Mouse (Mus musculus) mouse trophoblast stem cell (cell line): Measurements from ENCODE around the gene Ccdc151.

Experiments used
- in situ Hi-C, 2 experiments: fragments of 300-500 bp; cut with MseI, MboI; formaldehyde crosslinking; loops; 2 replicates in 1 of 2; 3 replicates in 1 of 2; pipeline ENCODE4 v1.15.1; 2025

The Ccdc151 gene

GRCm38 (mm10) chr9:21996178-21996867 is 6.1 kb downstream of the Ccdc151 start:
- in situ Hi-C loops, result no loop called here

- in situ Hi-C loops, result no loop called here
Observed at GRCm38 (mm10) chr9:21992227-21992626, 10.2 kb downstream of the Ccdc151 start.

- in situ Hi-C loops, result no loop called here
Observed at GRCm38 (mm10) chr9:21989230-21990110, 13.0 kb downstream of the Ccdc151 start, which contains the start of gene Rgl3. TSS of gene Rgl3 (minus strand) at chr9:21989446.

- in situ Hi-C loops, result no loop called here
Observed at GRCm38 (mm10) chr9:21988421-21989101, 13.9 kb downstream of the Ccdc151 start.

- in situ Hi-C loops, result no loop called here
Observed at GRCm38 (mm10) chr9:21987592-21988342, 14.7 kb downstream of the Ccdc151 start.

GRCm38 (mm10) chr9:21983911-21984310 is 18.5 kb downstream of the Ccdc151 start:
- in situ Hi-C loops, result no loop called here

- in situ Hi-C loops, result loop anchor here in 1 of 2 experiments (5.0 kb wide), 1 partner anchor 79 kb away; no protein-coding TSS in a partner anchor
Observed at GRCm38 (mm10) chr9:21978398-21979128, 23.9 kb downstream of the Ccdc151 start.

GRCm38 (mm10) chr9:21977972-21978371 is 24.5 kb downstream of the Ccdc151 start:
- in situ Hi-C loops, result loop anchor here in 1 of 2 experiments (5.0 kb wide), 1 partner anchor 79 kb away; no protein-coding TSS in a partner anchor

- in situ Hi-C loops, result loop anchor here in 1 of 2 experiments (5.0 kb wide), 1 partner anchor 80 kb away; no protein-coding TSS in a partner anchor
Observed at GRCm38 (mm10) chr9:21977331-21977730, 25.1 kb downstream of the Ccdc151 start.

- in situ Hi-C loops, result loop anchor here in 1 of 2 experiments (5.0 kb wide), 1 partner anchor 81 kb away; no protein-coding TSS in a partner anchor
Observed at GRCm38 (mm10) chr9:21976626-21977175, 25.7 kb downstream of the Ccdc151 start.

GRCm38 (mm10) chr9:21969304-21969703 is 33.1 kb downstream of the Ccdc151 start:
- in situ Hi-C loops, result no loop called here

GRCm38 (mm10) chr9:21968883-21969282 is 33.6 kb downstream of the Ccdc151 start:
- in situ Hi-C loops, result no loop called here

- in situ Hi-C loops, result no loop called here
Observed at GRCm38 (mm10) chr9:21963417-21963816, 39.0 kb downstream of the Ccdc151 start, which contains the start of gene Epor. TSS of gene Epor (minus strand) at chr9:21963506.

GRCm38 (mm10) chr9:21962416-21963059 is 39.9 kb downstream of the Ccdc151 start:
- in situ Hi-C loops, result no loop called here

GRCm38 (mm10) chr9:21962010-21962409 is 40.4 kb downstream of the Ccdc151 start:
- in situ Hi-C loops, result no loop called here

- in situ Hi-C loops, result no loop called here
Observed at GRCm38 (mm10) chr9:21961366-21961980, 41.0 kb downstream of the Ccdc151 start.

GRCm38 (mm10) chr9:21960558-21961208 is 41.8 kb downstream of the Ccdc151 start:
- in situ Hi-C loops, result no loop called here

GRCm38 (mm10) chr9:21960135-21960534 is 42.3 kb downstream of the Ccdc151 start:
- in situ Hi-C loops, result no loop called here
